Mouse (Mus musculus): ENCODE measurements around the gene Msto1. TPM values are rescaled to one million over a fixed set of nuclear protein-coding genes. Genes with fewer than 3 reads are reported as not detected.
A peak's percentile ranks its signal among the peaks of the same experiment; 100 is the strongest.
"Not testable (repeated sequence)": the region's sequence is repeated elsewhere in the genome, so short reads cannot be mapped to it uniquely, and the experiment has no call there.

The Msto1 gene
- polyA plus RNA-seq, 1 experiment from 2014 or later, result 49.1 TPM

GRCm38 (mm10) chr3:88912585-88912984 lies 1.2 kb downstream of the Msto1 start:
- Histone ChIP-seq H3K27ac (ENCODE audit: low read depth, low read length) (no peak overlapping the region), H3K9me3 (ENCODE audit: control insufficient read depth, low read length) (no peaks in the 10 kb centered on the region), H3K4me3 (ENCODE audit: low read depth, low read length) (peak overlapping the region; percentile 81), H3K27me3 (replicated peaks; ENCODE audit: control insufficient read depth, insufficient read depth, low read length) (no peaks in the 10 kb centered on the region), H3K4me2 (peak overlapping the region; percentile 88), H3K36me3 (ENCODE audit: control insufficient read depth, insufficient read depth, low read length) (peaks cover 46% of the 10 kb centered on the region), H3K9ac (ENCODE audit: low read depth, low read length) (peak overlapping the region; percentile 85; the same call in 1 of the 2 replicates), H3K4me1 (replicated peaks; ENCODE audit: control insufficient read depth, insufficient read depth, low read length) (peaks cover 8% of the 10 kb centered on the region; the same call in 1 of the 2 replicates)
- ATAC-seq (replicated peaks; ENCODE audit: low FRiP score), result no peak
- WGBS, result 83% methylated on average over 7 of the region's 7 CpGs
- DNase-seq (ENCODE audit: low spot score), result no peak

GRCm38 (mm10) chr3:88906393-88907159 lies 7.2 kb downstream of the Msto1 start:
- Histone ChIP-seq H3K9me3 (ENCODE audit: control insufficient read depth, low read length) (no peaks in the 10 kb centered on the region), H3K4me1 (replicated peaks; ENCODE audit: control insufficient read depth, insufficient read depth, low read length) (no peaks in the 10 kb centered on the region), H3K27ac (ENCODE audit: low read depth, low read length) (no peak overlapping the region), H3K36me3 (ENCODE audit: control insufficient read depth, insufficient read depth, low read length) (peaks cover 68% of the 10 kb centered on the region), H3K9ac (ENCODE audit: low read depth, low read length) (no peak overlapping the region), H3K4me3 (ENCODE audit: low read depth, low read length) (no peak overlapping the region), H3K4me2 (no peak overlapping the region), H3K27me3 (replicated peaks; ENCODE audit: control insufficient read depth, insufficient read depth, low read length) (no peaks in the 10 kb centered on the region)
- no peak for ATAC-seq (replicated peaks; ENCODE audit: low FRiP score)
- DNase-seq (ENCODE audit: low spot score), result no peak
- 89% methylated on average over 6 of the region's 6 CpGs for WGBS

DNA sequence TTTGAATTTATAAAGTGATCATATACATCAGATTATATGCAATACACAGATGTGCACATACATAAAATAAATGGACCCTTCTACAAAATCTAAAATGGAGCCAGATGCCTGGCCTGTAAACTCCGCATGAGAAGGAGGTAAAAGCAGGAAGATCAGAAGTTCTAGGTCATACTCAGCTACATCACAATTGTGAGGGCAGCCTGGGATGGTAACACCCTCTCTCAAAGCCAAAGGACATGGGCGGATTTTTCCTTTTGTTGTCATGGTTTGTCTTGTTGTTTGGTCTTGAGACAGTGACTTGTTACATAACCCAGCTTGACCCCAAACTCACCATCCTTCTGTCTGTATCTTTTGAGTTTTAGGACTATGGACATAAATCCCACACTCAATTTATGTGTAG lies 8.1 kb downstream of the Msto1 start:
- Histone ChIP-seq H3K4me2 (no peak overlapping the region), H3K27ac (ENCODE audit: low read depth, low read length) (no peak overlapping the region), H3K9ac (ENCODE audit: low read depth, low read length) (no peak overlapping the region), H3K36me3 (ENCODE audit: control insufficient read depth, insufficient read depth, low read length) (peaks cover 64% of the 10 kb centered on the region), H3K4me1 (replicated peaks; ENCODE audit: control insufficient read depth, insufficient read depth, low read length) (no peaks in the 10 kb centered on the region), H3K4me3 (ENCODE audit: low read depth, low read length) (no peak overlapping the region), H3K27me3 (replicated peaks; ENCODE audit: control insufficient read depth, insufficient read depth, low read length) (no peaks in the 10 kb centered on the region), H3K9me3 (ENCODE audit: control insufficient read depth, low read length) (no peaks in the 10 kb centered on the region)
- DNase-seq (ENCODE audit: low spot score) (no peak), ATAC-seq (replicated peaks; ENCODE audit: low FRiP score) (no peak)
- 95% methylated on average over 2 of the region's 2 CpGs for WGBS

DNA sequence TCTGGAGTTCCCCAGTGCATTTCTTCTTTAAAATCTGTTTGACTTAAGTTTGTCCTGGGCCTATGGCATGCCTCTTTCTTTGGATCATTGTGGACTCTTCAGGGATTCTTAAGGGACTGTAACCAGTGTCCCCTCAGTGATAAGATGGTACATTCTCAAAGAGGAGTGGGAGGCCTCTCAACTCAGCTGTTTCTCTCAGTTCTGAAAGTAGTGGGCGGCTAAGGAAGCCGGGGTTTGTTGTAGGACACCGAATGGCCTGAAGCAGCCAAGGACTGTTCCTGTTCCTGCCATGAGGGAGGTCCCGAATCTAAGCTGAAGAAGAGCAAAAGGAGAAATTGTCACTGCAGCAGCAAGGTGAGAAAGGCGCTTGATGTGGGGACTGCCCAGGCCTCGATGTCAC lies 8.6 kb downstream of the Msto1 start:
- ATAC-seq (replicated peaks; ENCODE audit: low FRiP score) (no peak), DNase-seq (ENCODE audit: low spot score) (no peak)
- Histone ChIP-seq H3K4me2 (no peak overlapping the region), H3K36me3 (ENCODE audit: control insufficient read depth, insufficient read depth, low read length) (peaks cover 61% of the 10 kb centered on the region), H3K4me1 (replicated peaks; ENCODE audit: control insufficient read depth, insufficient read depth, low read length) (no peaks in the 10 kb centered on the region), H3K4me3 (ENCODE audit: low read depth, low read length) (no peak overlapping the region), H3K9me3 (ENCODE audit: control insufficient read depth, low read length) (no peaks in the 10 kb centered on the region), H3K27ac (ENCODE audit: low read depth, low read length) (0 out of 2 replicates have a peak overlapping the region, but pooled peaks have one; percentile 16), H3K9ac (ENCODE audit: low read depth, low read length) (no peak overlapping the region), H3K27me3 (replicated peaks; ENCODE audit: control insufficient read depth, insufficient read depth, low read length) (no peaks in the 10 kb centered on the region)
- 87% methylated on average over 6 of the region's 6 CpGs for WGBS

GRCm38 (mm10) chr3:88904803-88905202 lies 9.0 kb downstream of the Msto1 start:
- H3K4me1 ChIP-seq (replicated peaks; ENCODE audit: control insufficient read depth, insufficient read depth, low read length), result no peaks in the 10 kb centered on the region
- H3K27me3 ChIP-seq (replicated peaks; ENCODE audit: control insufficient read depth, insufficient read depth, low read length), result no peaks in the 10 kb centered on the region
- H3K36me3 ChIP-seq (ENCODE audit: control insufficient read depth, insufficient read depth, low read length), result peaks cover 57% of the 10 kb centered on the region
- H3K9ac ChIP-seq (ENCODE audit: low read depth, low read length), result no peak overlapping the region
- 90% methylated on average over 3 of the region's 3 CpGs for WGBS
- H3K4me3 ChIP-seq (ENCODE audit: low read depth, low read length), result no peak overlapping the region
- H3K4me2 ChIP-seq, result no peak overlapping the region
- ATAC-seq (replicated peaks; ENCODE audit: low FRiP score), result no peak
- no peak overlapping the region for H3K27ac ChIP-seq (ENCODE audit: low read depth, low read length)
- DNase-seq (ENCODE audit: low spot score), result no peak
- H3K9me3 ChIP-seq (ENCODE audit: control insufficient read depth, low read length), result no peaks in the 10 kb centered on the region

DNA sequence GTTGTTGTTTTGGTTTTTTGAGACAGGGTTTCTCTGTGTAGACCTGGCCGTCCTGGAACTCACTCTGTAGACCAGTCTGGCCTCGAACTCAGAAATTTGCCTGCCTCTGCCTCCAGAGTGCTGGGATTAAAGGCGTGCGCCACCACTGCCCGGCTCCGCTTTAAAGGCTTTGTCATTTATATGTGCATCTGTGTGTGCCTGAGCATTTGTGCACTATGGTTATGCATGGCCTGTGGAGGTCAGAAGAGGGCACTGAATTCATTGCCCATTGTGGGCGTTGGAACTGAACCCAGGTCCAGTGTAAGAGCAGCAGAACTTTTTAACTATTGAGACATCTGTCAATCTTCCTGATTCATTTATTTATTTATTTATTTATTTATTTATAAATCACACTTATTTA lies 20.8 kb downstream of the Msto1 start:
- H3K36me3 ChIP-seq (ENCODE audit: control insufficient read depth, insufficient read depth, low read length); H3K4me1 ChIP-seq (replicated peaks; ENCODE audit: control insufficient read depth, insufficient read depth, low read length); H3K4me3 ChIP-seq (ENCODE audit: low read depth, low read length); H3K9ac ChIP-seq (ENCODE audit: low read depth, low read length); H3K4me2 ChIP-seq; H3K9me3 ChIP-seq (ENCODE audit: control insufficient read depth, low read length); H3K27me3 ChIP-seq (replicated peaks; ENCODE audit: control insufficient read depth, insufficient read depth, low read length); H3K27ac ChIP-seq (ENCODE audit: low read depth, low read length); DNase-seq (ENCODE audit: low spot score); ATAC-seq (replicated peaks; ENCODE audit: low FRiP score): not testable (repeated sequence)
- 93% methylated on average over 7 of the region's 7 CpGs for WGBS

GRCm38 (mm10) chr3:88882536-88882935 lies 31.3 kb downstream of the Msto1 start:
- H3K36me3 ChIP-seq (ENCODE audit: control insufficient read depth, insufficient read depth, low read length); H3K4me2 ChIP-seq; DNase-seq (ENCODE audit: low spot score); H3K9ac ChIP-seq (ENCODE audit: low read depth, low read length); H3K4me3 ChIP-seq (ENCODE audit: low read depth, low read length); H3K27me3 ChIP-seq (replicated peaks; ENCODE audit: control insufficient read depth, insufficient read depth, low read length); H3K27ac ChIP-seq (ENCODE audit: low read depth, low read length); H3K9me3 ChIP-seq (ENCODE audit: control insufficient read depth, low read length); H3K4me1 ChIP-seq (replicated peaks; ENCODE audit: control insufficient read depth, insufficient read depth, low read length); ATAC-seq (replicated peaks; ENCODE audit: low FRiP score): not testable (repeated sequence)
- WGBS, result 94% methylated on average over 4 of the region's 4 CpGs

DNA sequence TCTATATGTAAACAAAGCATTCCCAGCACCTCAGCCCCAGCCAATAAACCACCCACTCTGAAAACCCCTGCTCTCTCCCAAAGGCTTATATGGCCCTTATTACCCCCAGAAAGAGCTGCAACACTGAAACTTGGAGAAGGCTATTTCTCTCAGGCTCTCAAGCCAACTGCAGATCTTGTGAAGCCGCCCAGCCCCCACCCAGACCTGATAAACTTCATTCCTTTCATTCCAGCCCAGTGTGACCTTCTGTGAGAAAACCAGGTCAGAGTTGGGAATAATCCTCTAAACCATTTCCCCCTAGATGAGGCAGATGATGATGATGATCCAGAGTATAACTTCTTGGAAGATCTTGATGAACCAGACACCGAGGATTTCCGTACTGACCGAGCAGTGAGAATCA lies 45.4 kb downstream of the Msto1 start:
- H3K4me3 ChIP-seq (ENCODE audit: low read depth, low read length); H3K9me3 ChIP-seq (ENCODE audit: control insufficient read depth, low read length); H3K4me2 ChIP-seq; ATAC-seq (replicated peaks; ENCODE audit: low FRiP score); DNase-seq (ENCODE audit: low spot score); H3K27ac ChIP-seq (ENCODE audit: low read depth, low read length); H3K4me1 ChIP-seq (replicated peaks; ENCODE audit: control insufficient read depth, insufficient read depth, low read length); H3K27me3 ChIP-seq (replicated peaks; ENCODE audit: control insufficient read depth, insufficient read depth, low read length); H3K9ac ChIP-seq (ENCODE audit: low read depth, low read length): not testable (repeated sequence)
- WGBS, result 100% methylated on average over 1 of the region's 4 CpGs
- H3K36me3 ChIP-seq (ENCODE audit: control insufficient read depth, insufficient read depth, low read length), result peaks cover 15% of the 10 kb centered on the region; the same call in 1 of the 2 replicates

DNA sequence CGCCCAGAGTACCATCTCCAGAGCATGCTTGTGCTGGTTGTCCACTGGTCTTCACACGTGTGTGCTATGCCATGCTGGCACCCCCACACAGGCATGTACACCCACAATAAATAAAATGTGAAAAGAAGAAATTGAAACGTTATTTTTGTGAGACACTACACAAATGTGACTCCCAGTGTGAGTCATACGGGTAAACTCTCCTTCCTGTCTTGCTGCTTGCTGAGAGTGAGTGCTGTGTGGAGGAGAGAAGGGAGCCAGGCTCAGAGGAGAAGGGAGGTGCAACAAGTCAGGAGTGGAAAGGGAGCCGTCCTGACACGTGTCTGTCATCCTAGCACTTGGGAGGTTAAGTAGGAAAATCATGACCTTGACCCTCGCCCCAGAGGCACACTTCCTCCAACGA lies 46.6 kb downstream of the Msto1 start:
- not testable (repeated sequence) for H3K27me3 ChIP-seq (replicated peaks; ENCODE audit: control insufficient read depth, insufficient read depth, low read length); H3K4me2 ChIP-seq; H3K4me1 ChIP-seq (replicated peaks; ENCODE audit: control insufficient read depth, insufficient read depth, low read length); H3K9me3 ChIP-seq (ENCODE audit: control insufficient read depth, low read length); ATAC-seq (replicated peaks; ENCODE audit: low FRiP score); H3K4me3 ChIP-seq (ENCODE audit: low read depth, low read length); H3K27ac ChIP-seq (ENCODE audit: low read depth, low read length); DNase-seq (ENCODE audit: low spot score); H3K9ac ChIP-seq (ENCODE audit: low read depth, low read length)
- WGBS, result no CpG with 5 or more reads among the region's 8 CpGs
- H3K36me3 ChIP-seq (ENCODE audit: control insufficient read depth, insufficient read depth, low read length), result peaks cover 22% of the 10 kb centered on the region; the same call in 1 of the 2 replicates
